Mouse (Mus musculus) CD4-positive helper T cell, adult 2 months (primary cell): ENCODE measurements around the gene Sufu.

ENCODE experiments used
- DNase-seq: peaks from one replicate; pipeline ENCODE4 v3.0.0-alpha.2; 2012; ENCODE audit warnings: low read depth, missing footprints, low spot score

Gene Sufu

DNA sequence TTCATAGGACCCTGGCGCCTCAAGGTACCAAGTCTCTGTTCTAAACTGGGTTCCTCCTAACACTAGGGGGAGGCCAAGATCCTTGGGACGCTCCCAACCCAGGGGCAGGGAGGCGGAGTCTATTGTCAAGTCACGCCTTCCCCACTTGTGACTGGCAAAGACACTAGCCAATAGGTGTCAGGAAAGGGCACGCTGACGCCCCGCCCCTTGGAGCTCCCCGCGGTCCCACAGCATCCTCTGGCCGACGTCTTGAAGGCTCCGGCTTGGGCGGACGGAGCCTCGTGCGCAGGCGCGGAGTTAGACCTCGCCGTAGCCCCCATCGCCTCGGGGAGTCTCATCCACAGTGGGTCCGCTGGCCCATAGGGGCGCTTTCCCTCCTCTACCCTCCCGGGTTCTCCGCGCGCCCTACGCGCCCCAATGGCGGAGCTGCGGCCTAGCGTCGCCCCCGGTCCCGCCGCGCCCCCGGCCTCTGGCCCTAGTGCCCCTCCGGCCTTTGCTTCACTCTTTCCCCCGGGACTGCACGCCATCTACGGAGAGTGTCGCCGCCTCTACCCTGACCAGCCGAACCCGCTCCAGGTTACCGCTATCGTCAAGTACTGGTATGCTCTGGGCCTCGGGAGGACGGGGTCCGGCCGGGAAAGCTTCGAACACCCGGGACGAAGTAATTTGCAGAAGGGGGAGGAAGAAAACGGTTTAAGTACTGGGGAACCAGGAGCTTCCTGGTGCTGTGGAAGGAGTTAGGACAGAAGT, at the start of gene Sufu:
Sufu (plus strand) TSS at position 211 of the 750 bp plus-strand sequence.
- peak; percentile 98 for DNase-seq

- no peak for DNase-seq
These were observed 49.5 kb upstream of the Sufu start for GRCm38 (mm10) chr19:46347146-46347545.

DNA sequence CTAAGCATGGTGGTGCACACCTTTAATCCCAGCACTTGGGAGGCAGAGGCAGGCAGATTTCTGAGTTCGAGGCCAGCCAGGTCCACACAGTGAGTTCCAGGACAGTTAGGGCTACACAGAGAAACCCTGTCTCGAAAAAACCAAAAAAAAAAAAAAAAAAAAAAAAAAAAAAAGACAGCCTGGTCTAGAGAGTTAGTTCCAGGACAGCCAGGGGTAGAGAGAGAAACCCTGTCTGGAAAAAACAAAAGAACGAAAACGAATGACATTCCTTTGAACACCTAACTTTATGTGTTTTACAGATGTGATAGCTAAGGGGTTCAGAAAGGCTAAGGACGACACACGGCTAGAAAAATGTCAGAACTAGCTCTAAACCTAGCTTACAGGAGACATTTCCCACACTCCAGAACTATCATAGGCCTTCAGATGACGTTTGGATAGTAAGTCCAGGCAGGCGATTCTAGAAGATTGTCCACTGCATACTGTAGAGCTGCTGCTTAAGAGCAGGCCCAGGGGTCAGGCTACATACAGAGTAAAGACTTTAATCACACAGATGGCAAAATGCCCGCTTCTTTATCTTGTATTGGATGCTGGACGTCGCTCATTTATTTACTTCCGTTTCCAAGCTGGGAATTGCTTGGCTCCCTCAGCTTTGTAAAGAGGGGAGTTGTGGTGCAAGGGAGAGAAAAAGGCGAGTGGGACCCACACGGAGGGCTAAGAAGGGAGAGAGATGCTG, 48.6 kb upstream of the Sufu start:
- DNase-seq: no peak

DNA sequence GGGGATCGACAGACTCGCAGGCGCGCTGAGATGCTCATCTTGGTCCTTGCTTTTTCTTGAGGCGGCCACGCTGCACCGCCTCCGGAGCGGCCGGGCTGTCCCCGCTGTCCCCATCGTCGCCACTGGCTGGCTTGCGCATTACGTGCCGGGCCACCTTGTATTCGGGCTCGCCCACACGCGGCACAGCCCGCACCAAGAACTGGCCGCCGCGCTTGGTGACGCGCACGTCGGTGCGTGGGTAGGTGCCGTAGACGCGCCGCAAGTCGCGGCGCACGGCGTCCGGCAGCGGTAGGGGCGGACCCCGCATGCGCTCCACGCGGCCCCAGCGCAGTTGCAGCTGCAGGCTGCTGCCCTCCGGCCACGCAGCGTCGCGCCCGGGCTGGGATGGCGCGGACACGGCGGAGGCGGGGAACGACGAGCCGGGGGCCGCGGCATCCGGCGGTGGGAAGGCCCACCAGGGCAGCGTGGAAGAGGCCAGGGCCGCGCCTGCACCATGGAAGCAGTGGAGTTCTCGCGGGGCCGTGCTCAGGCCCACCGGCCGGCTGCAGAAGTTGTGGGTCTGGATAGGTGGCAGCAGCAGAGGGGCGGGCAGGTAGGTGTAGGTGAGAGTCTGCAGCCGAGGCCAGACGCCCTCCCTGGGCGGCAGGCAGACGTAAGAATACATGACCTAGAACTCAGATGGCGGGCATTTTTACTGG, 47.8 kb upstream of the Sufu start:
- DNase-seq: peak; percentile 87

DNA sequence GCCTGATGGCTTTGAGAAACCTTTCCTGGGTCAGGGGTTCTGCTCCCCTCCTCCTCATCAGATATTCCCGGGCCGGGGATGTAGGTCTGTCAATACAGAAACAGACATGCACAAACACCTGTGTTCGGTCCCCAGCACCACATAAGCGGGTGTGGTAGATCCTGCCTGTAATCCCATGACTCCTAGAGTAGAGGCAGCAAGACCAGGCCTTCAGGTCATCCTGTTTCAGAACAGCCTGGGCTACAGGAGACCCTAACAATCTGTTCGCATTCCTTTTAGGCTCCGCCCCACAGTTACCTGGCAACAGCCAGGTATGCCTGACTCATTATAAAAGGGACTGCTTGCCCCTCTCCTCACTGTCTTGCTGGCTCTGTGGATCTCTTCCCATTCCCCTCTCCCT, 47.1 kb upstream of the Sufu start:
- DNase-seq: no peak

DNA sequence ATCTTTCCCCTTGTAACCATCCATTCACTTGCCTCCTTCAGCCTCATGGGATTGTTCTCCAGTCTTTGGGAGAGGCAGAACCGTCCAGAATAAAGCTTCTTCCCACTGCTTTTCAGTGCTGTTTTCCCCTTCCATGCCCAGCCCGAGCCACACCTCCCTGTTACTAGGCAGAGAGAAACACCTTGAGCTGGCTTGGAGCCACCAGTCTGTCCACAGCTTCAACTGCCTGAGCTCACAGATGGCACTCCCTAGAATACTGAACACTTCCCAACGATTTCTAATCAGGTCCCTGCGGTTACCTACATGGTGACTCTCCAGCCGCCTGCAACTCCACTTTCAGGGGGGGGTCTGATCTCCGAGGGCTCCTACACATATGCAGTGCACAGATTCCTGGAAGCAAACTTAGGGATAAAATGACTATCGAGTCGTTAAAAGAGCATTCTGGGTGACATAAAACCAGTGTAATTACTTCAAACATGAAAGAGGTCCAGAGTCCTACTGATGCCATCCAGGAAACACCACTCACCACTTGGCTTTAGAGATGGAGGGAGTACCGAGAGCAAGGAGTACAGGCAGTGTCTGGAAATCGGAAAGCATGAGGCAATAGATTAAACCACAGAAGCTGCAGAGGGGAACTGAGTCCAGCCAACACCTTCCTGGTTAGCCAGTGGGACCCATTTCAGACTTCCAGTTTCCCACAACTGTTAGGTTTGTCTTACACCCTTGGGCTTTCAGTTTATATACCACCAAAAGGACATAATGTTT, 46.3 kb upstream of the Sufu start, which contains the start of gene 2310034G01Rik:
2310034G01Rik (minus strand) TSS at position 135 of the 765 bp plus-strand sequence.
- no peak for DNase-seq

DNA sequence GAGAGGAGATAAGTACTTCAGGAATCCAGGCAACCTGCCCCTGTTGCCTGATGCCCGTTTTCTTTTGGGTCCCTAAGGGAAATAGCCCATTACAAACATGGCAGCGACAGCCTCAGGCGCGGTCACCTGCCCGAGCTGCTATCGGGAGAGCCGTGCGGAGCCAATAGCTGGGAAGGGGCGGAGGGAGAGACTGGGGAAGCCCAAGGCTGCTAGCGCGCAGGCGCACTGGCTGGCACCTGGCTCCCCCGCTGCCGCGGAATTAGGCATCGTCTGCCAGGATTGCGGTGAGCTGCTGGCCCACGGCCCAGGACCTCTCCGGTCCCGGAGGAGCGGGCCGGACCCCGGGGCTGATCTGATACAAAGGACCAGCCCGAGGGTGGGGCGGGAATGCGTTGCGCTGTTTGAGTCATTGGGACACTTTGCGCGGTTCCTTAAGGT, 40.0 kb upstream of the Sufu start:
- peak; percentile 89 for DNase-seq

DNA sequence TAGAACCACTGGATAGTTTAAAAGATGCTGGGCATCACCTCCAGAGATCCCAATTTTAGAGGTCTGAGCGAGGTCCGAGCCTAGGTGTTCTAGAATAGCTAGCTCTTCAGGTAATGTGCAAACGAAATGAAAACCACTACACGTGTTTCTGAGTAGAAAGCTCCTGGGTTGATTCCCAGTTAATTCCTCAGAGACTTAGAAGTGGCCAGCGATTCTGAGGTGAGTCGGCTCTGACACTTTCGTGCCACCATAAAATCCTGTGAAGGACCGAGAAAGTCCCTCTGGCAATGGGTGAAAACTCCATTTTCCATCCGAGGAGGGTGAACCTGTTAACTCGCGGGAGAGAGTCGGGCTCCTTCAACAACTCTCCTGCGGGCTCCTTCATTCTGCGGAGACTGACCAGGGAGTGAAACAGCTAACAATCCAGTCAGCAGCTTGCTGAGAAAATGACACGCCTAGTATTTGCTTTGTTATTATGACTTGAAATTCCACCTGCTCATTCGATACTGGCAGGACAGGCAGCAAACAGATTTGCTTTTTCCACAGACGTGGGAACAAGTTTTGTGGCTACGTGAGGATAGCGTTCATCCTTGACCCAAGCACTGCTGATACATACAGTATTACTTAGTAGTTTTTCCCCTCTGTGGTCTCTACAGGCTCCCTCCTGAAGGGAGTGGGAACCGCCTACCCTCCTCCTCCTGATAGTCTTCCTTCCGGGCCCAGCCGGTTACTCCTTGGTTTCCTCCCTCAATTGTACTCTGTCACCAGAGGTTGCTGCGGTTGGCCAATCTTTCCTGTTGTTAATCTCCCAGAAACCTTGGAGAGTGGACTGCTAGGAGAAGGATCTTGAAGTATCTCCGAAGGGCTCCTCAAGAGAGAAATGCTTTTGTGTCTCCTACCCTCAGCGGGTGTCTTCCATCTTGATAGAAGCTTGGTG, 39.1 kb upstream of the Sufu start:
- DNase-seq: no peak

DNA sequence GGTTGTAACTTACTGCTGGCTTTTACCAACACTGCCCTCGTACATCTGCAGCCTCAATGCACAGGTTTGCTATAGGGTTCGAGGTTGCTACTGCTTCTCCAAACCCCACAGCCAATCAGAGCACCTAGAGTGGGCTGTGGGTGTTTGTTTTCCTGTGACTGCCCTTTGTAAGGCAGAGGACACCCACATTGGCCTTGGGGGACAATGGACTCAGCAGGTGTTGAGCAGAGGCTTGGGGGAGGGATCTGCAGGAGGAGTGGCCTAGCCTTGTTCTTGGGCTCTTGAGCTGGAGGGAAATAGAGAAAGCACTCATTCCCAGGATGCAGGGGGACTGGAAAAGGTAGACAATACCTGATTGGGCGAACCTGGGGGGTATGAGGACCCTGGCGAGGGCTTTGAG, 38.3 kb upstream of the Sufu start:
- DNase-seq: no peak

GRCm38 (mm10) chr19:46362104-46362503, 34.6 kb upstream of the Sufu start:
- no peak for DNase-seq

DNA sequence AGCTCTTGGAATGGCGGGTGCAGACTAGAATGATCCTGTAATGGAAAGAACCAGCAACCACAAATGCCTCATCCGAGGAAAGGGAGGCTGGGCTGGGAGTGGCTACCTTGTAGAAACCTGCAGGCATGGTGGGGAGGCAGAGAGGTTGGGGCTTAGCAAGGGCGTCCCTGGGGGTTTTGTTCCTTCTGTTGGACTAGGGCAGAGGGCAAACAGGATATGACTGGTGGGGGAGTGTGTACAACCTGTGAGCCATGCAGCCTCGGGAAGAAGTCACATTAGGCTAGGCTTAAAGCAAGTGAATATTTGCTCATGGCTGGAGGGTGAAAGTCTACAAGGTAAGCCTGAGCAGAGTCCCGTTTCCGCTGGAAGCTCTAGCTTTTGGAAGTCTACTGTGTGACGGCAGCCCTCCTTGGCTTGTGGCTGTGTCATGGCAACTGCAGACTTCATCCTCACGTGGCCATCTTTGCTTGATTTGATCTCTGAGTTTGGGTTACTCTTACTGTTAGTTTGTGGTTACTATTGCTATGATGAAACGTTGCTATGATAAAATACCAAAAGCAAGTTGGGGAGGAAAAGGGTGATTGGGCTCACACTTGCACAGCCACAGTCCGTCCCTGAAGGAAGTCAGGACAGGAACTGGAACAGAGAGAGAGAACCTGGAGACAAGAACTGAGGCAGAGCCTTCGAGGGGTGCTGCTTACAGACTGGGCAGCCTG, 33.2 kb upstream of the Sufu start:
- no peak for DNase-seq

DNA sequence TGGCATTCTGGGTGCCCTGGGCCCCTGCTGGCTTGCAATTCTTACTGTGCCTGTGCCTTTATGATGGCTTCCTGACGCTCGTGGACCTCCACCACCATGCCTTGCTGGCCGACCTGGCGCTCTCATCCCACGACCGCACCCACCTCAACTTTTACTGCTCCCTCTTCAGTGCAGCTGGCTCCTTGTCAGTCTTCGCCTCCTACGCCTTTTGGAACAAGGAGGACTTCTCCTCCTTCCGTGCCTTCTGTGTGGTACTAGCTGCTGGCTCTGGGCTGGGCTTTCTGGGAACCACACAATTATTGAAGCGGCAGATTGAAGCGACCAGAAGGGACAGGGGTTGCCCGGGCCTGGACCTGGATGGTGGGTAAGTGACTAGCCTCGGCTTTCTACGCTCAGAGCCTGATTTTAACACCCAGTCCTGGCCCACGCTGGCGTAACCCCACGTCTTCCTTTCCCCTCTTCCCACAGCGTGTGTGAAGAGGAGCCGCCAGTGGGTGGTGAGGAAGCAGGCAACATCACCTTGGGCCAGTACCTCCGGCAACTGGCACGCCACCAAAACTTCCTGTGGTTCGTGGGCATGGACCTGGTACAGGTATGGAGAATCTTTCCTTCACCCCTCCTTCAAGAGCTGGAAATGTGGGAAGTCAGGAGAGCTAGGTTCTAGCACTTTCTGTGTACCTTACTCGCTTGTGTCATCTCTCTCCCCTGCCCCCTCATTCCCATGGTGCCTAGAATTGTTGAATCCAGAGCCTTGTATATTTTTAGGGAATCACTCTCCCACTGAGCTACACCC, 28.7 kb upstream of the Sufu start:
- no peak for DNase-seq

DNA sequence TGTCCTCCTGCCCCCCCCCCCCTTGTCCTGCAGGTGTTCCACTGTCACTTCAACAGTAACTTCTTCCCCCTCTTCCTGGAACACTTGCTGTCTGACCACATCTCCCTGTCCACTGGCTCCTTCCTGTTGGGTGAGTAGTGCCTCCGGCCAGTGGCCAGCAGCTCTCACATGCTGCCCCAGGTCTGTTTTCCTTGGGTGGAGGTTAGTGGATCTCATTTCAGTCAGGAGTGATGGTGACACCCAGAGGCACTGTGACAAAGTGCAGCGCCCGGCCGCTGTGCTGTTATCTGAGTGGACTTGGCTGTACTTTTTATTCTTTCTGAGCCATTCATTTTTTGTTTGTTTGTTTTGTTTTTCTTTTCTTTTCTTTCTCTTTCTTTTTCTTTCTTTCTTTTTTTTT, 27.5 kb upstream of the Sufu start:
- peak; percentile 29 for DNase-seq

- DNase-seq: no peak
These were observed 22.1 kb upstream of the Sufu start for GRCm38 (mm10) chr19:46374477-46375088.

- no peak for DNase-seq
These were observed 21.2 kb upstream of the Sufu start for GRCm38 (mm10) chr19:46375489-46375888.

GRCm38 (mm10) chr19:46375891-46376290, 20.8 kb upstream of the Sufu start:
- no peak for DNase-seq

DNA sequence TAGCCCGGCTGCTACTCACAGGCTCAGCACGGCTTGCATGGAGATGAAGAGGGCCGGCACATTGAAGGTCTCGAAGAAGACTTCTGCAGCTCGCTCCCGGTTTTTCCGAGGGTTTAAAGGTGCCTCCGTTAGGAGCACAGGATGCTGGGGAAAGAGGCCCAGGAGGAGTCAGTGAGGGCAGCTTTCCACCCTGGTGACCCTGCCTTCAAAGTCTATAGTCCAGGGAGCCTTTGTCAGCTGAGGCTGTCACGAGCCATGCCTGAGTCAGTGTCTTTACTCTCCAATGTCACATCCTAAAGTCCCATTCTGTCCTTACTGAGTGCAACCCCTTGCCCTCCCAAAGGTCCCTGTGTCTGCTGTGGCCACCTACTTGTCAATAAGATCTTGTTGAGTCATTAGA, 14.4 kb upstream of the Sufu start:
- no peak for DNase-seq

GRCm38 (mm10) chr19:46389872-46390271, 6.8 kb upstream of the Sufu start:
- no peak for DNase-seq

DNA sequence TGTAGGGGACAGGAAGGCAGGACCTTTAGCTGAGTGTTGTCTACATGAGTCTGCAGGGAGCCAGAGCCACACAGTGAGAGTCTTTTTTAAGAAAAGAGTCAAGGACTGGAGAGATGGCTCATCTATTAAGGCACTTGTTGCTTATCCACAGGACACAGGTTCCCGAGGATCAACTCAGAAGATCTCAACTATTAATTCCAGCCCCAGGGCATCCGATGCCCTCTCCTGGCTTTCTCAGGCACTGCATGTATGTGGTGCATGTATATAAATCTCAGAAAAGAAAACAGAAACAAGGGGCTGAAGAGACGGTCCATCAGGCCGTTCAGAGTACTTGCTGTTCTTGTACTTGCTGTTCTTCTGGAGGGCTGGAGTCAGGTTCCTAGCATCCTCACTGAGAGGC, 4.7 kb upstream of the Sufu start:
- DNase-seq: peak; percentile 60
